Mouse (Mus musculus): Measurements from ENCODE around the gene Vcl. TPM values are rescaled to one million over a fixed set of nuclear protein-coding genes. Genes with fewer than 3 reads are reported as not detected.

The Vcl gene
- polyA plus RNA-seq, 1 experiment from 2014 or later: 39.9 TPM

GRCm38 (mm10) chr14:20891941-20892402 is 37.2 kb upstream of the Vcl start:
- no peaks in the 10 kb centered on the region for H3K9me3 ChIP-seq (replicated peaks; ENCODE audit: low read length)
- TF ChIP-seq CTCF (IDR thresholded peaks at IDR 0.05; ENCODE audit: low read depth): no peak
- ATAC-seq (replicated peaks; ENCODE audit: low FRiP score, low read depth) (peak; percentile 75), DNase-seq (ENCODE audit: low spot score) (peak; percentile 81)
- no peak overlapping the region for H3K9ac ChIP-seq (ENCODE audit: low read depth, low read length)
- H3K27me3 ChIP-seq (ENCODE audit: insufficient read depth, low read length): no peaks in the 10 kb centered on the region
- no peaks in the 10 kb centered on the region for H3K36me3 ChIP-seq (ENCODE audit: insufficient read depth, low read length)
- peak overlapping the region; percentile 50 for H3K27ac ChIP-seq
- 0 out of 2 replicates have a peak overlapping the region, but pooled peaks have one; percentile 25 for H3K4me2 ChIP-seq (ENCODE audit: low read length)
- peaks cover 11% of the 10 kb centered on the region; the same call in 1 of the 2 replicates for H3K4me1 ChIP-seq (replicated peaks; ENCODE audit: insufficient read depth, low read length)
- no peak overlapping the region for H3K4me3 ChIP-seq (replicated peaks; ENCODE audit: low read depth, low read length)
- 17% methylated on average over 9 of the region's 9 CpGs for WGBS

GRCm38 (mm10) chr14:20893815-20894214 is 35.4 kb upstream of the Vcl start:
- 35% methylated on average over 4 of the region's 4 CpGs for WGBS
- Histone ChIP-seq H3K27me3 (ENCODE audit: insufficient read depth, low read length) (no peaks in the 10 kb centered on the region), H3K36me3 (ENCODE audit: insufficient read depth, low read length) (no peaks in the 10 kb centered on the region), H3K9ac (ENCODE audit: low read depth, low read length) (no peak overlapping the region), H3K9me3 (replicated peaks; ENCODE audit: low read length) (no peaks in the 10 kb centered on the region), H3K4me3 (replicated peaks; ENCODE audit: low read depth, low read length) (no peak overlapping the region), H3K27ac (peak overlapping the region; percentile 70), H3K4me1 (replicated peaks; ENCODE audit: insufficient read depth, low read length) (peaks cover 11% of the 10 kb centered on the region; the same call in 1 of the 2 replicates), H3K4me2 (ENCODE audit: low read length) (no peak overlapping the region)
- no peak for ATAC-seq (replicated peaks; ENCODE audit: low FRiP score, low read depth)
- peak; percentile 45 for DNase-seq (ENCODE audit: low spot score)
- no peak for TF ChIP-seq CTCF (IDR thresholded peaks at IDR 0.05; ENCODE audit: low read depth)

- Histone ChIP-seq H3K4me2 (ENCODE audit: low read length) (no peak overlapping the region), H3K4me1 (replicated peaks; ENCODE audit: insufficient read depth, low read length) (no peaks in the 10 kb centered on the region), H3K27me3 (ENCODE audit: insufficient read depth, low read length) (no peaks in the 10 kb centered on the region), H3K27ac (no peak overlapping the region), H3K9me3 (replicated peaks; ENCODE audit: low read length) (no peaks in the 10 kb centered on the region), H3K9ac (ENCODE audit: low read depth, low read length) (no peak overlapping the region), H3K4me3 (replicated peaks; ENCODE audit: low read depth, low read length) (no peak overlapping the region), H3K36me3 (ENCODE audit: insufficient read depth, low read length) (no peaks in the 10 kb centered on the region)
- TF ChIP-seq CTCF (IDR thresholded peaks at IDR 0.05; ENCODE audit: low read depth): no peak
- 89% methylated on average over 3 of the region's 3 CpGs for WGBS
- ATAC-seq (replicated peaks; ENCODE audit: low FRiP score, low read depth) (no peak), DNase-seq (ENCODE audit: low spot score) (no peak)
Measured at GRCm38 (mm10) chr14:20901267-20901666, 27.9 kb upstream of the Vcl start.

GRCm38 (mm10) chr14:20903137-20903536 is 26.1 kb upstream of the Vcl start:
- Histone ChIP-seq H3K4me2 (ENCODE audit: low read length) (no peak overlapping the region), H3K36me3 (ENCODE audit: insufficient read depth, low read length) (no peaks in the 10 kb centered on the region), H3K4me3 (replicated peaks; ENCODE audit: low read depth, low read length) (no peak overlapping the region), H3K27me3 (ENCODE audit: insufficient read depth, low read length) (no peaks in the 10 kb centered on the region), H3K9ac (ENCODE audit: low read depth, low read length) (no peak overlapping the region), H3K27ac (no peak overlapping the region), H3K4me1 (replicated peaks; ENCODE audit: insufficient read depth, low read length) (no peaks in the 10 kb centered on the region), H3K9me3 (replicated peaks; ENCODE audit: low read length) (no peaks in the 10 kb centered on the region)
- DNase-seq (ENCODE audit: low spot score): no peak
- TF ChIP-seq CTCF (IDR thresholded peaks at IDR 0.05; ENCODE audit: low read depth): no peak
- ATAC-seq (replicated peaks; ENCODE audit: low FRiP score, low read depth): no peak
- 74% methylated on average over 6 of the region's 6 CpGs for WGBS

- no peak overlapping the region for H3K27ac ChIP-seq
- H3K9me3 ChIP-seq (replicated peaks; ENCODE audit: low read length): no peaks in the 10 kb centered on the region
- ATAC-seq (replicated peaks; ENCODE audit: low FRiP score, low read depth): no peak
- no peak overlapping the region for H3K4me2 ChIP-seq (ENCODE audit: low read length)
- H3K27me3 ChIP-seq (ENCODE audit: insufficient read depth, low read length): no peaks in the 10 kb centered on the region
- 85% methylated on average over 2 of the region's 2 CpGs for WGBS
- no peak for TF ChIP-seq CTCF (IDR thresholded peaks at IDR 0.05; ENCODE audit: low read depth)
- no peaks in the 10 kb centered on the region for H3K4me1 ChIP-seq (replicated peaks; ENCODE audit: insufficient read depth, low read length)
- no peak overlapping the region for H3K9ac ChIP-seq (ENCODE audit: low read depth, low read length)
- H3K4me3 ChIP-seq (replicated peaks; ENCODE audit: low read depth, low read length): no peak overlapping the region
- no peak for DNase-seq (ENCODE audit: low spot score)
- no peaks in the 10 kb centered on the region for H3K36me3 ChIP-seq (ENCODE audit: insufficient read depth, low read length)
Measured at GRCm38 (mm10) chr14:20911811-20912210, 17.4 kb upstream of the Vcl start.

GRCm38 (mm10) chr14:20914415-20914814 is 14.8 kb upstream of the Vcl start:
- H3K4me2 ChIP-seq (ENCODE audit: low read length): no peak overlapping the region
- no peak for TF ChIP-seq CTCF (IDR thresholded peaks at IDR 0.05; ENCODE audit: low read depth)
- no peak overlapping the region for H3K9ac ChIP-seq (ENCODE audit: low read depth, low read length)
- no peaks in the 10 kb centered on the region for H3K9me3 ChIP-seq (replicated peaks; ENCODE audit: low read length)
- H3K27ac ChIP-seq: no peak overlapping the region
- no peak overlapping the region for H3K4me3 ChIP-seq (replicated peaks; ENCODE audit: low read depth, low read length)
- no peaks in the 10 kb centered on the region for H3K36me3 ChIP-seq (ENCODE audit: insufficient read depth, low read length)
- no peak for ATAC-seq (replicated peaks; ENCODE audit: low FRiP score, low read depth)
- H3K27me3 ChIP-seq (ENCODE audit: insufficient read depth, low read length): no peaks in the 10 kb centered on the region
- 41% methylated on average over 2 of the region's 2 CpGs for WGBS
- DNase-seq (ENCODE audit: low spot score): no peak
- no peaks in the 10 kb centered on the region for H3K4me1 ChIP-seq (replicated peaks; ENCODE audit: insufficient read depth, low read length)

Data from kidney, postnatal 0 days (tissue).